Mouse (Mus musculus) liver (tissue): ENCODE data around the gene Hmox2.
"Not testable (repeated sequence)": the region's sequence is repeated elsewhere in the genome, so short reads cannot be mapped to it uniquely, and the experiment has no call there.

Experiments
- DNase-seq: peaks from one replicate; pipeline ENCODE4 v3.0.0-alpha.2; 2020; ENCODE audit warnings: mixed read lengths

Gene Hmox2

GRCm38 (mm10) chr16:4725780-4726527 is at the start of gene Hmox2:
Hmox2 (plus strand) TSS chr16:4726361.
- DNase-seq = peak; percentile 97

GRCm38 (mm10) chr16:4676836-4677235 is 49.3 kb upstream of the Hmox2 start:
- DNase-seq = no peak

- DNase-seq = no peak
Measured at GRCm38 (mm10) chr16:4678080-4678479, 48.1 kb upstream of the Hmox2 start.

- DNase-seq = peak; percentile 97
Measured at GRCm38 (mm10) chr16:4679121-4680018, 46.8 kb upstream of the Hmox2 start, which contains the start of gene Coro7. Coro7 (minus strand) TSS chr16:4679777.

GRCm38 (mm10) chr16:4680922-4681455 is 45.2 kb upstream of the Hmox2 start:
- not testable (repeated sequence) for DNase-seq

- no peak for DNase-seq
Measured at GRCm38 (mm10) chr16:4682628-4683179, 43.5 kb upstream of the Hmox2 start.

GRCm38 (mm10) chr16:4683193-4683580 is 43.0 kb upstream of the Hmox2 start:
- DNase-seq = peak; percentile 46

- peak; percentile 96 for DNase-seq
Measured at GRCm38 (mm10) chr16:4683581-4684456, 42.3 kb upstream of the Hmox2 start.

GRCm38 (mm10) chr16:4684457-4684791 is 41.7 kb upstream of the Hmox2 start:
- DNase-seq = no peak

GRCm38 (mm10) chr16:4689371-4689770 is 36.8 kb upstream of the Hmox2 start:
- not testable (repeated sequence) for DNase-seq

GRCm38 (mm10) chr16:4701211-4701610 is 24.9 kb upstream of the Hmox2 start:
- DNase-seq = no peak

GRCm38 (mm10) chr16:4702646-4703045 is 23.5 kb upstream of the Hmox2 start:
- no peak for DNase-seq

GRCm38 (mm10) chr16:4705541-4705940 is 20.6 kb upstream of the Hmox2 start:
- no peak for DNase-seq

- no peak for DNase-seq
Measured at GRCm38 (mm10) chr16:4711173-4711572, 15.0 kb upstream of the Hmox2 start.

- DNase-seq = no peak
Measured at GRCm38 (mm10) chr16:4713861-4714710, 12.1 kb upstream of the Hmox2 start.

GRCm38 (mm10) chr16:4717866-4718265 is 8.3 kb upstream of the Hmox2 start:
- DNase-seq = no peak

GRCm38 (mm10) chr16:4718753-4719518 is 7.2 kb upstream of the Hmox2 start, which contains the start of gene Nmral1:
Nmral1 (minus strand) TSS chr16:4719356.
- DNase-seq = peak; percentile 78

- DNase-seq = no peak
Measured at GRCm38 (mm10) chr16:4722128-4722914, 3.8 kb upstream of the Hmox2 start.

GRCm38 (mm10) chr16:4722915-4723209 is 3.3 kb upstream of the Hmox2 start:
- DNase-seq = no peak

GRCm38 (mm10) chr16:4725266-4725665 is 895 bp upstream of the Hmox2 start:
- no peak for DNase-seq
